In genomic region chr4:134401856-134402570, GRCm38 (mm10) we compare ENCODE assay signal across 8 mouse cellular contexts. TPM values are rescaled to one million over a fixed set of nuclear protein-coding genes. Genes with fewer than 3 reads are reported as not detected.
DNase-seq lines count a peak whose midpoint lies in the region; ATAC-seq lines count a peak whose summit lies in the region.

No protein-coding gene starts in this region.

- no peak overlapping the region for H3K27ac ChIP-seq in heart, embryonic 12.5 days (ENCODE audit: poor library complexity, severe bottlenecking)
- H3K27ac ChIP-seq in forebrain, embryonic 14.5 days (ENCODE audit: low read depth, low read length), result 0 out of 2 replicates have a peak overlapping the region, but pooled peaks have one; percentile 76
- no peak overlapping the region for H3K27ac ChIP-seq in liver, embryonic 15.5 days (replicated peaks)

- H3K9me3 ChIP-seq in heart, embryonic 12.5 days (replicated peaks), result no peaks in the 10 kb centered on the region
- no peaks in the 10 kb centered on the region for H3K9me3 ChIP-seq in forebrain, embryonic 14.5 days (replicated peaks; ENCODE audit: control insufficient read depth, low read length)
- H3K9me3 ChIP-seq in liver, embryonic 15.5 days (replicated peaks), result no peaks in the 10 kb centered on the region

- DNase-seq in heart, postnatal 25 days (ENCODE audit: low spot score), result no peak
- DNase-seq in 416B (ENCODE audit: low read depth), result peak; percentile 82
- no peak for DNase-seq in forebrain, embryonic 14.5 days (ENCODE audit: low spot score)
- no peak for DNase-seq in cerebellum, postnatal 10 days
- no peak for DNase-seq in T-cell, adult 2 months (ENCODE audit: low spot score)
- no peak for DNase-seq in frontal cortex, adult 2 months (ENCODE audit: extremely low spot score in 1 of 2, low spot score in 1 of 2)

- H3K36me3 ChIP-seq in heart, embryonic 12.5 days, result 0 out of 2 replicates have a peak, but pooled peaks cover 8% of the 10 kb centered on the region
- no peaks in the 10 kb centered on the region for H3K36me3 ChIP-seq in forebrain, embryonic 14.5 days (ENCODE audit: control insufficient read depth, insufficient read depth, low read length)
- 0 out of 2 replicates have a peak, but pooled peaks cover 4% of the 10 kb centered on the region for H3K36me3 ChIP-seq in liver, embryonic 15.5 days (replicated peaks)

- H3K9ac ChIP-seq in heart, embryonic 12.5 days, result 0 out of 2 replicates have a peak overlapping the region, but pooled peaks have one; percentile 30
- H3K9ac ChIP-seq in forebrain, embryonic 14.5 days (ENCODE audit: low read length), result no peak overlapping the region
- H3K9ac ChIP-seq in liver, embryonic 15.5 days, result peak overlapping the region; percentile 32; the same call in 1 of the 2 replicates

- peaks cover 44% of the 10 kb centered on the region for H3K4me1 ChIP-seq in heart, embryonic 12.5 days (replicated peaks)
- peaks cover 22% of the 10 kb centered on the region for H3K4me1 ChIP-seq in forebrain, embryonic 14.5 days (ENCODE audit: control insufficient read depth, insufficient read depth, low read length)
- H3K4me1 ChIP-seq in liver, embryonic 15.5 days (replicated peaks), result peaks cover 50% of the 10 kb centered on the region

- peak overlapping the region; percentile 79 for H3K4me2 ChIP-seq in heart, embryonic 12.5 days
- 0 out of 2 replicates have a peak overlapping the region, but pooled peaks have one; percentile 67 for H3K4me2 ChIP-seq in forebrain, embryonic 14.5 days (ENCODE audit: low read length)
- H3K4me2 ChIP-seq in liver, embryonic 15.5 days, result peak overlapping the region; percentile 81

- no peak for ATAC-seq in heart, embryonic 12.5 days (ENCODE audit: insufficient number of reproducible peaks, low FRiP score)
- ATAC-seq in forebrain, embryonic 14.5 days, result 0 out of 2 replicates have a peak, but pooled peaks have one; percentile 18
- 0 out of 2 replicates have a peak, but pooled peaks have one; percentile 11 for ATAC-seq in liver, embryonic 15.5 days (ENCODE audit: insufficient read depth)

- intact Hi-C loops in heart, postnatal 25 days (cut with DNase I), result no loop called here

- H3K4me3 ChIP-seq in heart, embryonic 12.5 days, result no peak overlapping the region
- H3K4me3 ChIP-seq in forebrain, embryonic 14.5 days (ENCODE audit: low read depth, low read length), result no peak overlapping the region
- peak overlapping the region; percentile 49 for H3K4me3 ChIP-seq in liver, embryonic 15.5 days (replicated peaks)

- 60% methylated on average over 16 of the region's 16 CpGs for WGBS in heart, embryonic 12.5 days
- 69% methylated on average over 16 of the region's 16 CpGs for WGBS in forebrain, embryonic 14.5 days
- WGBS in liver, embryonic 15.5 days (ENCODE audit: insufficient replicate concordance), result 17% methylated on average over 16 of the region's 16 CpGs

- no peaks in the 10 kb centered on the region for H3K27me3 ChIP-seq in heart, embryonic 12.5 days (replicated peaks)
- H3K27me3 ChIP-seq in forebrain, embryonic 14.5 days (replicated peaks; ENCODE audit: control insufficient read depth, insufficient read depth, low read length), result no peaks in the 10 kb centered on the region
- H3K27me3 ChIP-seq in liver, embryonic 15.5 days, result peaks cover 23% of the 10 kb centered on the region

RNA-seq across cellular contexts. Expression of gene Pafah2, which starts 5.9 kb away (rescaled TPM):
- 10.1 and 10.7 TPM in 2 replicates for polyA plus RNA-seq in heart, embryonic 12.5 days (2016; fragmentation: Nextera tagmentation; extraction: Ambion mirVana)
- 1 to 10 TPM; 7.6 to 9.2 TPM for total RNA-seq in heart, postnatal 25 days (2021)
- 7.6 and 9.8 TPM in 2 replicates for polyA plus RNA-seq in forebrain, embryonic 14.5 days (2014; fragmentation: Nextera tagmentation; extraction: Ambion mirVana)
- polyA plus RNA-seq in liver, embryonic 15.5 days (2015; fragmentation: Nextera tagmentation; extraction: Ambion mirVana), result 5.4 and 6.8 TPM in 2 replicates
- polyA plus RNA-seq in frontal cortex, adult 2 months (2012; rRNA removed), result 11.4 and 12.4 TPM in 2 replicates

RNA-seq across cellular contexts. Expression of gene Extl1, which starts 18.4 kb away (rescaled TPM):
- 3.1 TPM in 2 replicates for polyA plus RNA-seq in heart, embryonic 12.5 days (2016; fragmentation: Nextera tagmentation; extraction: Ambion mirVana)
- 10 to 100 TPM; 18.0 to 19.4 TPM for total RNA-seq in heart, postnatal 25 days (2021)
- polyA plus RNA-seq in forebrain, embryonic 14.5 days (2014; fragmentation: Nextera tagmentation; extraction: Ambion mirVana), result 0.14 and 0.25 TPM in 2 replicates
- polyA plus RNA-seq in liver, embryonic 15.5 days (2015; fragmentation: Nextera tagmentation; extraction: Ambion mirVana), result 0.09 and 0.22 TPM in 2 replicates
- polyA plus RNA-seq in frontal cortex, adult 2 months (2012; rRNA removed), result 30.3 and 32.1 TPM in 2 replicates

RNA-seq across cellular contexts. Expression of gene Slc30a2, which starts 59.0 kb away (rescaled TPM):
- 0.42 and 0.44 TPM in 2 replicates for polyA plus RNA-seq in heart, embryonic 12.5 days (2016; fragmentation: Nextera tagmentation; extraction: Ambion mirVana)
- under 1 TPM; 0.31 to 0.36 TPM for total RNA-seq in heart, postnatal 25 days (2021)
- polyA plus RNA-seq in forebrain, embryonic 14.5 days (2014; fragmentation: Nextera tagmentation; extraction: Ambion mirVana), result 0.05 and 0.06 TPM in 2 replicates
- 0.06 TPM in 1 of 2 replicates, not detected in the other for polyA plus RNA-seq in liver, embryonic 15.5 days (2015; fragmentation: Nextera tagmentation; extraction: Ambion mirVana)
- polyA plus RNA-seq in frontal cortex, adult 2 months (2012; rRNA removed), result 0.29 and 0.58 TPM in 2 replicates
